Mouse (Mus musculus): ENCODE data around the gene Tff2. TPM values are rescaled to one million over a fixed set of nuclear protein-coding genes. Genes with fewer than 3 reads are reported as not detected.

The Tff2 gene
- polyA plus RNA-seq, 1 experiment, result not detected

- Histone ChIP-seq H3K4me1 (ENCODE audit: control insufficient read depth, insufficient read depth, low read length) (no peaks in the 10 kb centered on the region), H3K36me3 (ENCODE audit: control insufficient read depth, insufficient read depth, low read length, poor library complexity, severe bottlenecking) (no peaks in the 10 kb centered on the region)
Observed at GRCm38 (mm10) chr17:31152512-31152911, 8.4 kb upstream of the Tff2 start.

GRCm38 (mm10) chr17:31145998-31146397, 1.9 kb upstream of the Tff2 start:
- H3K4me3 ChIP-seq (ENCODE audit: low read depth, low read length), result no peak overlapping the region
- no peaks in the 10 kb centered on the region for H3K36me3 ChIP-seq (ENCODE audit: control insufficient read depth, insufficient read depth, low read length, poor library complexity, severe bottlenecking)
- no peak for TF ChIP-seq EP300 (IDR thresholded peaks at IDR 0.05; ENCODE audit: insufficient read depth, low read depth, low read length)
- TF ChIP-seq POLR2A (IDR thresholded peaks at IDR 0.05; ENCODE audit: insufficient read depth, low read length), result no peak
- TF ChIP-seq CTCF (IDR thresholded peaks at IDR 0.05; ENCODE audit: low read depth, low read length), result no peak
- H3K9me3 ChIP-seq (replicated peaks; ENCODE audit: control insufficient read depth, insufficient read depth, low read length, poor library complexity, severe bottlenecking), result no peaks in the 10 kb centered on the region
- H3K27me3 ChIP-seq (ENCODE audit: control insufficient read depth, insufficient read depth, low read length, poor library complexity, severe bottlenecking), result no peaks in the 10 kb centered on the region
- H3K4me1 ChIP-seq (ENCODE audit: control insufficient read depth, insufficient read depth, low read length), result no peaks in the 10 kb centered on the region
- no peak overlapping the region for H3K9ac ChIP-seq (ENCODE audit: low read depth, poor library complexity, severe bottlenecking)
- H3K27ac ChIP-seq (ENCODE audit: insufficient read depth, low read length), result no peak overlapping the region

More at GRCm38 (mm10) chr17:31152512-31152911, 8.4 kb upstream of the Tff2 start:
- Histone ChIP-seq H3K27me3 (ENCODE audit: control insufficient read depth, insufficient read depth, low read length, poor library complexity, severe bottlenecking) (no peaks in the 10 kb centered on the region), H3K9me3 (replicated peaks; ENCODE audit: control insufficient read depth, insufficient read depth, low read length, poor library complexity, severe bottlenecking) (no peaks in the 10 kb centered on the region), H3K9ac (ENCODE audit: low read depth, poor library complexity, severe bottlenecking) (no peak overlapping the region), H3K4me3 (ENCODE audit: low read depth, low read length) (no peak overlapping the region), H3K27ac (ENCODE audit: insufficient read depth, low read length) (no peak overlapping the region)
- no peak for TF ChIP-seq POLR2A (IDR thresholded peaks at IDR 0.05; ENCODE audit: insufficient read depth, low read length)
- no peak for TF ChIP-seq EP300 (IDR thresholded peaks at IDR 0.05; ENCODE audit: insufficient read depth, low read depth, low read length)
- TF ChIP-seq CTCF (IDR thresholded peaks at IDR 0.05; ENCODE audit: low read depth, low read length), result no peak

- Histone ChIP-seq H3K4me3 (ENCODE audit: low read depth, low read length) (no peak overlapping the region), H3K9ac (ENCODE audit: low read depth, poor library complexity, severe bottlenecking) (no peak overlapping the region), H3K9me3 (replicated peaks; ENCODE audit: control insufficient read depth, insufficient read depth, low read length, poor library complexity, severe bottlenecking) (no peaks in the 10 kb centered on the region), H3K36me3 (ENCODE audit: control insufficient read depth, insufficient read depth, low read length, poor library complexity, severe bottlenecking) (no peaks in the 10 kb centered on the region), H3K27me3 (ENCODE audit: control insufficient read depth, insufficient read depth, low read length, poor library complexity, severe bottlenecking) (no peaks in the 10 kb centered on the region), H3K4me1 (ENCODE audit: control insufficient read depth, insufficient read depth, low read length) (no peaks in the 10 kb centered on the region), H3K27ac (ENCODE audit: insufficient read depth, low read length) (no peak overlapping the region)
- TF ChIP-seq EP300 (IDR thresholded peaks at IDR 0.05; ENCODE audit: insufficient read depth, low read depth, low read length) (no peak), CTCF (IDR thresholded peaks at IDR 0.05; ENCODE audit: low read depth, low read length) (no peak), POLR2A (IDR thresholded peaks at IDR 0.05; ENCODE audit: insufficient read depth, low read length) (no peak)
Observed at GRCm38 (mm10) chr17:31142116-31142515, 2.0 kb downstream of the Tff2 start.

DNA sequence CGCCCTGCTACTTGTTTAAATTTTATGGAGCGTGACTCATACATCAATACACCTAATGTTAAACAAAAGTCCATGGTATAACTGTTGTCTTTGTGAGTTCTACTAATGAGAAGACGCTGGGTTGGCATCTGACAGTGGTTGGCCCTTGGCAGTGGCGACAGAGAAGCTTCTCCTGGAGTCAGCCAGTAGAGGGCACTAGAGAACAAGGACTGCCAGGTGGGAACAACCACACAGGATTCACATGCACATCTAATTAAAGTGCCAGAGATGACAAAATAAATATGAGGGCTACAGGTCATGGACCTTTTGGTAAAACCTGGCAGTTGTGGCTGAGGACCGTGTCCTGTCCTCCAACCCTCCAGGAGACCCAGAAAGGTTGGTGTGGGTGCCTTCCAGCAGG, 5.7 kb downstream of the Tff2 start:
- no peaks in the 10 kb centered on the region for H3K4me1 ChIP-seq (ENCODE audit: control insufficient read depth, insufficient read depth, low read length)
- no peak overlapping the region for H3K9ac ChIP-seq (ENCODE audit: low read depth, poor library complexity, severe bottlenecking)
- no peak overlapping the region for H3K27ac ChIP-seq (ENCODE audit: insufficient read depth, low read length)
- H3K27me3 ChIP-seq (ENCODE audit: control insufficient read depth, insufficient read depth, low read length, poor library complexity, severe bottlenecking), result no peaks in the 10 kb centered on the region
- H3K36me3 ChIP-seq (ENCODE audit: control insufficient read depth, insufficient read depth, low read length, poor library complexity, severe bottlenecking), result no peaks in the 10 kb centered on the region
- H3K9me3 ChIP-seq (replicated peaks; ENCODE audit: control insufficient read depth, insufficient read depth, low read length, poor library complexity, severe bottlenecking), result no peaks in the 10 kb centered on the region
- TF ChIP-seq CTCF (IDR thresholded peaks at IDR 0.05; ENCODE audit: low read depth, low read length) (peak; percentile 79), EP300 (IDR thresholded peaks at IDR 0.05; ENCODE audit: insufficient read depth, low read depth, low read length) (no peak)
- H3K4me3 ChIP-seq (ENCODE audit: low read depth, low read length), result no peak overlapping the region

DNA sequence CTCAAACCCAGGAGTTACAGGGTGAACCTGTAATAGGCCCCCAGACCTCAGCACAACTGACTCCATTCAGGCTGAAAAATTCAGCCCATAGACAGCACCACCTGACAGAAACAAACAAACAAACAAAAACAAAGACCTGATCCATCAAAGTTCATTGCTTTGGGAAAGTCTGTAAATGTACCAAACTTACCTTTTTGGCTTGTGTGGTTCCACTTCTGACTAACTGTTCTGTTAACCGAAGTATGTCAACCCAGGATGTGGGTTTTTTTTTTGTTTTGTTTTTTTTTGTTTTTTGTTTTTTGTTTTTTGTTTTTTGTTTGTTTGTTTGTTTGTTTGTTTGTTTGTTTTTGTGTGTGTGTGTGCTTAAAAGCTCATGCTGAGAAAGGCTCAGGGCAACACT, 7.3 kb downstream of the Tff2 start:
- Histone ChIP-seq H3K27ac (ENCODE audit: insufficient read depth, low read length) (no peak overlapping the region), H3K4me1 (ENCODE audit: control insufficient read depth, insufficient read depth, low read length) (no peaks in the 10 kb centered on the region), H3K9me3 (replicated peaks; ENCODE audit: control insufficient read depth, insufficient read depth, low read length, poor library complexity, severe bottlenecking) (no peaks in the 10 kb centered on the region), H3K9ac (ENCODE audit: low read depth, poor library complexity, severe bottlenecking) (no peak overlapping the region), H3K36me3 (ENCODE audit: control insufficient read depth, insufficient read depth, low read length, poor library complexity, severe bottlenecking) (no peaks in the 10 kb centered on the region), H3K27me3 (ENCODE audit: control insufficient read depth, insufficient read depth, low read length, poor library complexity, severe bottlenecking) (no peaks in the 10 kb centered on the region), H3K4me3 (ENCODE audit: low read depth, low read length) (no peak overlapping the region)
- TF ChIP-seq EP300 (IDR thresholded peaks at IDR 0.05; ENCODE audit: insufficient read depth, low read depth, low read length) (no peak), POLR2A (IDR thresholded peaks at IDR 0.05; ENCODE audit: insufficient read depth, low read length) (no peak), CTCF (IDR thresholded peaks at IDR 0.05; ENCODE audit: low read depth, low read length) (no peak)

- Histone ChIP-seq H3K4me3 (ENCODE audit: low read depth, low read length) (no peak overlapping the region), H3K4me1 (ENCODE audit: control insufficient read depth, insufficient read depth, low read length) (no peaks in the 10 kb centered on the region), H3K9me3 (replicated peaks; ENCODE audit: control insufficient read depth, insufficient read depth, low read length, poor library complexity, severe bottlenecking) (no peaks in the 10 kb centered on the region), H3K36me3 (ENCODE audit: control insufficient read depth, insufficient read depth, low read length, poor library complexity, severe bottlenecking) (no peaks in the 10 kb centered on the region), H3K9ac (ENCODE audit: low read depth, poor library complexity, severe bottlenecking) (no peak overlapping the region), H3K27me3 (ENCODE audit: control insufficient read depth, insufficient read depth, low read length, poor library complexity, severe bottlenecking) (no peaks in the 10 kb centered on the region), H3K27ac (ENCODE audit: insufficient read depth, low read length) (no peak overlapping the region)
- TF ChIP-seq CTCF (IDR thresholded peaks at IDR 0.05; ENCODE audit: low read depth, low read length) (no peak), EP300 (IDR thresholded peaks at IDR 0.05; ENCODE audit: insufficient read depth, low read depth, low read length) (no peak), POLR2A (IDR thresholded peaks at IDR 0.05; ENCODE audit: insufficient read depth, low read length) (no peak)
Observed at GRCm38 (mm10) chr17:31136291-31136690, 7.8 kb downstream of the Tff2 start.
